28 mouse cellular contexts compared by ENCODE assay signal in genomic region chr6:28315208-28315607, GRCm38 (mm10).
"Had no signal": no experiment of that assay in that cellular context is flagged by ENCODE, and none has a peak within 500 bp of the region (broad histone marks: within the 10 kb centered on the region; RNA-seq: fewer than 3 reads in every experiment).

No protein-coding gene starts in this region.

- H3K9ac ChIP-seq: heart, embryonic 12.5 days; hindbrain, embryonic 12.5 days; hindbrain, embryonic 14.5 days; intestine, embryonic 15.5 days; limb, embryonic 12.5 days; liver, embryonic 13.5 days; liver, embryonic 15.5 days had no signal

- H3K4me1 ChIP-seq: heart, embryonic 10.5 days; heart, embryonic 12.5 days; hindbrain, embryonic 10.5 days; hindbrain, embryonic 12.5 days; intestine, embryonic 15.5 days; limb, embryonic 12.5 days; liver, embryonic 13.5 days; liver, embryonic 15.5 days had no signal

- H3K4me2 ChIP-seq: heart, embryonic 12.5 days; hindbrain, embryonic 12.5 days; hindbrain, embryonic 14.5 days; intestine, embryonic 15.5 days; limb, embryonic 12.5 days; liver, embryonic 11.5 days; liver, embryonic 13.5 days; liver, embryonic 15.5 days had no signal

- DNase-seq: gastrocnemius, adult 2 months; gastrocnemius, postnatal 10 days; gastrocnemius, postnatal 25 days; heart, adult 18-20 months; heart, postnatal 10 days; heart, postnatal 4 days; kidney, adult 18-20 months; kidney, adult 8-10 months; kidney, postnatal 10 days; kidney, postnatal 25 days; kidney, postnatal 4 days; liver; liver, embryonic 13.5 days had no signal

- H3K9me3 ChIP-seq: heart, embryonic 10.5 days; heart, embryonic 12.5 days; hindbrain, embryonic 10.5 days; hindbrain, embryonic 12.5 days; intestine, embryonic 15.5 days; limb, embryonic 10.5 days; limb, embryonic 12.5 days; liver, embryonic 13.5 days; liver, embryonic 15.5 days had no signal

- H3K36me3 ChIP-seq: heart, embryonic 10.5 days; heart, embryonic 12.5 days; hindbrain, embryonic 10.5 days; hindbrain, embryonic 12.5 days; intestine, embryonic 15.5 days; limb, embryonic 10.5 days; limb, embryonic 12.5 days; liver, embryonic 13.5 days; liver, embryonic 15.5 days had no signal

- H3K27ac ChIP-seq: gastrocnemius, adult 2 months; heart, embryonic 10.5 days; hindbrain, embryonic 10.5 days; hindbrain, embryonic 12.5 days; hindbrain, embryonic 14.5 days; intestine, embryonic 15.5 days; layer of hippocampus, adult 2 months; left cerebral cortex, adult 2 months; limb, embryonic 10.5 days; limb, embryonic 12.5 days; liver, embryonic 13.5 days; liver, embryonic 15.5 days had no signal

- H3K4me3 ChIP-seq: gastrocnemius, adult 2 months; heart, embryonic 10.5 days; heart, embryonic 12.5 days; hindbrain, embryonic 10.5 days; hindbrain, embryonic 12.5 days; intestine, embryonic 15.5 days; layer of hippocampus, adult 2 months; left cerebral cortex, adult 2 months; limb, embryonic 10.5 days; limb, embryonic 12.5 days; liver, embryonic 13.5 days; liver, embryonic 15.5 days had no signal

- ATAC-seq: hindbrain, embryonic 16.5 days; inflammation-experienced regulatory T-cells, adult 6 months; intestine, embryonic 15.5 days; intestine, postnatal 0 days had no signal

- H3K27me3 ChIP-seq: heart, embryonic 12.5 days; hindbrain, embryonic 12.5 days; intestine, embryonic 15.5 days; limb, embryonic 12.5 days; liver, embryonic 13.5 days; liver, embryonic 15.5 days had no signal
